Mouse (Mus musculus) heart, postnatal 0 days (tissue): ENCODE results near the gene Atf5.

Source experiments
- CTCF ChIP-seq: IDR thresholded peaks from 2 replicates; pipeline ENCODE4 v1.5.1; 2016; ENCODE audit warnings: antibody characterized with exemption, control low read depth, low read depth
- EP300 ChIP-seq: IDR thresholded peaks from 2 replicates; pipeline ENCODE4 v1.6.1; 2016; ENCODE audit warnings: antibody characterized with exemption, low read depth

DNA sequence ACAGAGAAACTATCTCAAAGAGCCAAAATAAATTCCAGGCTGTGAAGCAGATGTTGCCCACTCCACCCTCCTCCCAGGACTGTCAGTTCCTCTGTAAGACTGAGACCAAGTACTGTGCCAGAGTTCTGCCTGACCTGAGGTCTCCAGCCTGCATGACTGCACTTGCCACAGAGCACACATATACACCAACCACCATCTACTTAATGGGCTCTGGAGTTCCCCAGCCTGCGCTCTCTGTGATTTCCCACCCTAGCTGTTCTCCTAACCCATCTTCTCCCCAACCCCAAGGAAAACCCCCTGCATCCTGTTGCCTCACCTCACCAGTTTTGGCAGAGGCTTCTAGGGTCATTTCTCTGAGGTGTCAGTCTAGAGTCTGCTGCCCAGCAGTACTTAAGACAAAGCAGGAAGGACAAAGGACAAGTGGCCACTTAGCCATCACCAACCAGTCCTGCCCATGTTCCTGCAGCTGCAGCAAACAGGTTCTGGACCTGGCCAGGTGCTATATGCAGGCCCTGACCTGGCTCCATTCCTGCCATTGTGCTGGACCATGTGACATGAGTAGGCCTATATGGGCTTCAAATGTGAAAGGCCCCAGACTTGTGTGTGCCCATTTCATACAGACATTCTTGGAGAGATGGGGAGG lies 19.0 kb upstream of the Atf5 start:
- TF ChIP-seq EP300 (no peak), CTCF (no peak)
